Mouse (Mus musculus) A20 (cell line): Measurements from ENCODE around the gene Osbpl9.

Experiments used
- DNase-seq: peaks from one replicate; pipeline ENCODE4 v3.0.0-alpha.2; 2011; ENCODE audit warnings: low read depth, low spot score

Osbpl9 gene

DNA sequence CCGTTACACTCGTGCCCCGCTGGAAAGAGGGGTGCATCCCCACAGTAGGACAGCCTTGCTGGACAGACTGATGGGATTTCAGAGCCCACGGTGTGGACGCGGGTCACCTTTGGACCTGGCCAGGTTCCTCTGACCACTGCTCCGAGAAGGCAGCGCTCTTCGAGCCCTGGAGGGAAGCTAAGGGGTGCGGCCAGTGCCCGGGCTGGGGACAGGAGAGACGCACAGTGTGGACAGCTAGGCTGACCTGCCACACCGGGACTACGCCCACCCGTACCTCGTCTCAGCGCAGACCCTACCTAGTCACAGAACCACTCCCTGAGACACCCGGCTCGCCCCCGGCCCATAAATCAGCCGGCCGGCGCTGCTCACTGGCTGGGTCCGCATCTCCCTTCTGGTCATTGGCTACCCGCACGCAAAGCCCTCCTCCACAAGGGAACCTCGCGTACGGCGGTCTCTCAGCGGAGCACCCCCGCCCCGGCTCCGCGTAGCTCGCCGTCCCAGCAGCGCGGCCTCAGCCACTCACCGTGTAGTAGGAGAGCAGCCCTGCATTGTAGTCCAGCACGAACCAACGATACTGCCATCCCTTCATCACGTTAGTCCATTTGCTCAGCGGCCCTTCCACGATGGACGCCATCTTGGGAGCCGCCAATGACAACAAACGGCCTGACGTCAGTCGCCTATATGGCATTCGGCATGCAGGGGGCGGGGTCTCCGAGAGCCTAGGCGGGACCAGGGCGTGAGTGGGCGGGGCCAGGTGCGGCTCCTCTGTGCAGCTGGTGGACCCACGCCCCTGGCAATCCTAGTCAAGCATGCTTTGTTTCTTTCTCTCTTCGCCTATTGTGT is at the start of gene Osbpl9:
Gene Osbpl9 (minus strand): TSS at position 691 of the 843 bp plus-strand sequence.
- peak; percentile 99 for DNase-seq

DNA sequence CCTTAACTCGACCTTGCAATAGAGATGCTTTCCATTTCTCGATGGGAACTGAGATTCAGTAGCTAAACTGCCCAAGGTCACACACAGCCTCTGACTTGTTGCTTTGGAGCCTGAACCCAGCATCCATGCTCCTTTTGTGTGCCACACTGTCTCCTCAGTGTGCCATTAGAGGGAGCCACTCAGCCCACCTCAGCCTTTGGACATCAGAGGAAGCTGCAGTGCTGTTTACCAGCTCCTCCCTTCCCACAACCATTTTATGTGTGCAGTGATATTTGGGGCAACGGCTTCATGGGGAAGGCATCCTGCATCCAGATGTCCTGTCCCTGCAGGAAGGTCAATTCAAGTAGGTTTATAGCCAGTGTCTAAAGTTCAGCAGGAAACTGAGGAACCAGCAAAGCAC is 49.5 kb upstream of the Osbpl9 start:
- peak; percentile 61 for DNase-seq

DNA sequence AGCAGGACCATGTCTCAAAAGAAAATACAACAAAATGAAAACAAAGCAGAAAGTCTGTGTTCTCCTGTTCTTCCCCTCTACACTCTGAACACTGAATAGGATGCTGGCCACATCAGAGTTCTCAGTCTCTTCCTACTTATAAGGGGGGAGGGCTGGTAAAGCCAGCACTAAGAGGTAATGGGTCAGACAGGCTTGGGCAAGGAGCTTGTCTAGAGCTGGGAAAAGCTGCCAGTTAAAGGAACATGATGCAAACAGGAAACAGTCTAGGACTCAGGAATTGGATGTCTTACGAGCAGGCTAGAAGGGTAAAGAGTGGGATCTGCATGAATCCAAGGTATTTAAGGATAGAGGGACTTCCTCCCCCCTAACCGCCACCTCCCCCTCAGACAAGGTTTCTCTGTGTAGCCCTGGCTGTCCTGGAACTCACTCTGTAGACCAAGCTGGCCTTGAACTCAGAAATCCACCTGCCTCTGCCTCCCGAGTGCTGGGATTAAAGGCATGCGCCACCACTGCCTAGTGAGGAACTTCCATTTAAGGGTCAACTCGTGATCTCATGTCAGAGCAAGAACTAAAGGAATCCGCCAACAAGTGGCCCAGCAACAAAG is 43.0 kb upstream of the Osbpl9 start:
- no peak for DNase-seq

DNA sequence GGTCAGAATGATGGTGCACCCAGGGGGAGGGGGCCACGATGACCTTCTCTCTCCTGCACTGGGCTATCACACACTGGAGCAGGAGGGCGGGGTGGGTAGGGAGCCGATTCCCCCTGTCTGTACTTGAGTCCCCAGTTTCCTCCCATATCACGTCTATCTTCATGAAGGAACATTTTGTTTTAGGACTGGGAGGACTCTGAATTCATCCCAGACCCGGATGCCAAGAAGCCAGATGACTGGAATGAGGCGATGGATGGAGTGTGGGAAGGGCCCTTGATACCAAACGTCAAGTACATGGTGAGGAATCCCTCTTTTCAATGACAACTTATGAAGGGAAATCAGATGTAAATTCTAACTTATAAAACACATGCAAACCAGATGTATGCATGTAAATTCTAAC is 42.4 kb upstream of the Osbpl9 start:
- no peak for DNase-seq

DNA sequence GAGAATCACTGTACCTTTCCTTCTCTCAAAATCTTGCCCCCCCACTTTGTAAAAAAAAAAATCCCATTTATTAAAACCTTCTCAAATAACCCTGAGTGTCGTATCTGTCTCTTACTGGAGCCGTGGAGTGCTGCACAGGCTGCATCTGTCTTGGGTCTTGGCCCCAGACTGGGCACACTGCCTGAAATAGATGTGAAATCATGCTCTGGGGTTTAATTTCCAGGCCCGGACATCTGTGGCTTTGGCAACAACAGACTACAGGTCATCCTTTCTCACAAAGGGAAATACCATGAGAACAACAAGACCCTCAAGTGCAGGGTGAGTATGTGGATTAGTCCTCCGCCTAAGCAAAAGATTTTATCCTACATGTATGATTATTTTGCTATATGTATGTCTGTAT is 39.9 kb upstream of the Osbpl9 start:
- no peak for DNase-seq

DNA sequence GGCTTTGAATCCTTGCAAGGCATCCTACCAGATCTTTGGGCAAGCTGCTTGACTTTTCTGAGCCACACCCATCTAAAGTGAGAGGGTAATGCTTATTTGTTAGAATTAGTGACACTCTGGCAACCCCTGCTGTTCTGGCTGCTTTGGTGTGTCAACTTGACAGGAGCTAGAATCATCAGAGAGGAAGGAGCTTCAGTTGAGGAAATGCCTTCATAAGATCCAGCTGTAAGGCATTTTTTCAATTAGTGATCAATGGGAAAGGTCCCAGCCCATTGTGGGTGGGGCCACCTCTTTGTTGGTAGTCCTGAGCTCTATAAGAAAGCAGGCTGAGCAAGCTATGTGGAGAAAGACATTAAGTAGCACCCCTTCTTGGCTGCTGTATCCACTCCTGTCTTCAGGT is 39.1 kb upstream of the Osbpl9 start:
- no peak for DNase-seq

DNA sequence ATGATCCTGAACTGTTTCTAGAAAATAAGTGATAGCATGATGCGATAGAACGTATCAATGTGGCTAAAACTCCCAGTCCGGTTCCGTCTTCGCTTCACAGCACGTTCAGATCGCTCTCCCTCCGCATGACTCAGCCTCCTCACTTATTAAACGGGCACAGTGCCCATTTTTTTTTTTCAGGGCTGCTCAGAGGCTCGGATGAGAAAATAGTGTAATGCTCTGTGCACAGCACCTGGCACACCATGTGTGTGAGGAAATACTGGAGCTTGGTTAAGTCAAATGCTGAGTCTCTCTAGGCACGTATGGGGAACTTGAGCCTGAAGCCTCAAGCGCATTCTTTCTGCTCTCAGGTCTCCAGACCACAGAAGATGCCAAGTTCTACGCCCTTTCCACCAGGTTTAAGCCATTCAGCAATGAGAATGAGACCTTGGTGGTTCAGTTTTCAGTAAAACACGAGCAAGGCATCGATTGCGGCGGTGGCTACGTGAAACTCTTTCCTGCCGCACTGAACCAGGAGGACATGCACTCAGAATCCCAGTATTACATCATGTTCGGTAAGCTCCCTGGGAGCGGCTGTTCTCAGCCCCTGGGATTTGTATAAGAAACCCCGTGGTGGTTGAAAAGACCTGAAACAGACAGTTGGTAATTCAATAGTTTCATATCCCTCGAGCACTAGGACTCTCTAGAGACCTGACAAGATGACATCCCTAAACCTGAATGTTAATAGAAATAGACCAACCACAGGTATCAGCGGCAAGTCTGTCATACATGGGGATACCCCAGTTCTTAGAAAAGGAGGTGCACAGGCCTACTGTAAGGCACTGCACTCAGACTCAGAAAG is 36.6 kb upstream of the Osbpl9 start:
- DNase-seq, result no peak

DNA sequence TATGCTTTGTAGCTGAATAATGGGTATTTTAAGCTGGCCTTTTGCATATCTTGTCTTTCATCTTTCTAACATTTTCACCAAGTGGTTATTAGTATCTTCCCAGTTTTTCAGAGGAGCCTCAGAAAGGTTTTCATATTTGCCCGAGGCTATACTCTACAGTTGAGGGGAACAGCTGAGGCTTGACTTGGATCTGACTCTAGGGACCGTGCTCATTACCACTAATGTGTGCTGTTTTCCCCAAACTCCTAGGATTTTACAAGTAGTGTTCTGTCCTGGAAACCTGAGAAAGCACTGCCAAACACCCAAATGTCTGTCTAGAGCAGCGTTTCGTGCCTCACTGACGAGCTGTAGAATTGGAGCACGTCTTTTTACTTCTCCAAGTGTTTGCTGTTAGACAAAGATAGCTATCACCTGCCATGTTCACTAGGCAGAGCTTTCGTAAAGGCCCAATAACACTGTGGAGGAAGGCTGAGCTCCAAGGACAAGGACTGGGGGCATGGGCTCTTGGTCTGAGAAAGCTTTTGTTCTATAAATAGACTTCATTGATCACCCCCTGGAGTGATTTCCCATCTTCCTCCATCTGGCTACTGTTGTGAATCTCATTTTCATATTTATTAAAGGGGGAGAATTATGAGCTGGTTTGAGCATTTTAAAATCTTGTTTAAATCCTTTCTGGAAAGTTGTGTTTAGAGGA is 34.3 kb upstream of the Osbpl9 start:
- DNase-seq, result no peak

DNA sequence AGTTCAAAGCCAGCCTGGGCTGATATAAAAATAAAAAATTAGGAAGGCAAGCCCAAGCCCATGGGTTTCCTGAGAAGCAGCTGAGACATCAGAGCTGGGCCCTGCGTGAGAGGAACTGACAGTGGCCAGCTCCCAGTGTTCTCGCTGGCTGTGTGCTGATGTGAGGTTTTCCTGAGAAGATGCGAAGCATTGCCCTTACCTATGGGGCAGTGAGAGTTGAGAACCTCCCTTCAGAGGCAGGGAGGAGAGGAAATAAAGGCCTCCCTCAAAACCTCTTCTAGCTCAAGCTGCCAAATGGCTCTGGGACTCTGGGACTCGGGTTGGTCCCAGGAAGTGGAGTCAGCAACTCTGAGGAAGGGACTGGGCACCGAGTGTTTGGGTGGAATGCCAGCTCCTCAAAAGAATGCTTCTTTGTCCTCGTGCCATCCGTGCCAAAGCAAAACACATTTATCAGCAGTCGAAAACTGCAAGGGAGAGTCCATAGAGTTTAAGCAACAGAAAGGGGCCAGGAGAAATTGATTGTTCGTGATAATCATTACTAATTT is 32.8 kb upstream of the Osbpl9 start:
- no peak for DNase-seq

DNA sequence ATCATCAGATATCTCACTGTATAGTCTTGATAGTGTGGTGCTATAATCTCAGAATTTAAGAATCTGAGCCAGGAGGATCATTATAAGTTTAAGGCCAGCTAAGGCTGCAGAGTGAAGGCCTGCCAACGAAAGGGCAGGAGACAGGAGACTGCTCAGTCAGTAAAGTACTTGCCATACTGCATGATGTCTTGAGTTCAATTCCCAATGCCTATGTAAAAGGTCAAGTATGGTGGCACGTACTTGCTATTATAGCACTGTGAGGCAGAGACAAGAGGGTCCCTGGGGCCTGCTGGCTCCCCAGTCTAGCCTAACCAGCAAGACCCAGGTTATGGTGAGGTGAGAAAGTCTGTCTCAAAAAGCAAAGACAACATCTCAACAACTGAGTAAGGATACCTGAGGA is 32.1 kb upstream of the Osbpl9 start, which contains the start of gene Calr4:
Gene Calr4 (plus strand): TSS at position 301 of the 400 bp plus-strand sequence.
- no peak for DNase-seq

DNA sequence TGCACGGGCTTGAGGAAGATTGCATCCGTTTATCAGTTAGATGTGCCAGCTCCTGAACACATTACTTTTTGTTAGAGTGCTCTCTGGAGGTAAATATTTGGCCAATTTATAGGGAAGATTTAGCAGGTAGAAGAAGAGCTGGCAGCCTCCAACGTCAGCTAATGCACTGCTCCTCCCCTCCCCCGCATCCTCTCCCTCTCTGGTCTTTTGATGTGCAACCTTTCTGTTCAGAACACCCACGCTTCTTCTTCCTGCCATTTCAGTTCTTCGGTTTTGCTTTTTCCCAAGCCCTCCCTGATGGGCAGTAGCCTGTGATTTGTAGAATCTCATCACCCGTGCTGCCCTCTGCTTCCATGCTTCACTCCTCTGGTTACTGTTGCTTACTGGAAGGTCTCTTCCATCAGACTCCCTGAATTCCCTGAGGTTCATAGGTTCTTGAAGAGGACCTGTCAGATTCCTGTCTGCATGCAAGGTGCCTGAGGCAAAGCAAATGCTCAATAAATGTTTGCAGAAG is 27.8 kb upstream of the Osbpl9 start:
- DNase-seq, result no peak

DNA sequence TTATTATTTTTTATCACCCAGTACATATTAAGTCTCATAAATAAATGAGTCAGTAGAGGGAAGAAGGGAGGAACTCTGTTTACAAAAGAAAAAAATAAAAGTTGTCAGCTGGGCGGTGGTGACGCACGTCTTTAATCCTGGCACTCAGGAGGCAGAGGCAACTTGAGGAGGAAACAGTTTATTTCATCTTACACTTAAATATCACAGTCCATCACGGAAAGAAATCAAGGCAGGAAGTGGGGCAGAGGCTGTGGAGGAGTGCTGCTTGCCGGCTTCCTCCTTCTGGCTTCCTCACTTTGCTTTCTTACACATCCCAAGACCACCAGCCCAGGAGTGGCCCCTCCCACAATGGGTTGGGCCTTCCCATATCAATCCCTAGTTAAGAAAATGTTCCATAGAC is 24.0 kb upstream of the Osbpl9 start:
- DNase-seq, result no peak

DNA sequence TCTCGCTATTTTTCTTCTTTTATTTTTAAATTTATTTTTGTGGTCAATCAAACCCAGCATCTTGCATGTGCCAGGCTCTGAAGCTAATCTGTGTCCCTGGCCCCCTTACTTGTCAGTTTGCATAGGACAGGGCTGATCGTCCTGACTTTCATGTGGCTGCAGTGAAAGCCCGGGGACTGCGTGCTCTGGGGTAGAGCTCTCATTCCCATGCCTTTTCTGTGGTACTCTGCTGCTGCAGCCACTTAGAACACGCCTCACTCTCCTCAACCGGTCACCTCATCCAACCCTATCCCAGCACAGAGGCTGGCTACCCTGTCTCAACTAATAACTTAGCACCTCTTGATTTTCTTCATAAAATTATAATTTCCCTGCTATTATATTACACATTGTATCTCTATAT is 23.5 kb upstream of the Osbpl9 start:
- no peak for DNase-seq

DNA sequence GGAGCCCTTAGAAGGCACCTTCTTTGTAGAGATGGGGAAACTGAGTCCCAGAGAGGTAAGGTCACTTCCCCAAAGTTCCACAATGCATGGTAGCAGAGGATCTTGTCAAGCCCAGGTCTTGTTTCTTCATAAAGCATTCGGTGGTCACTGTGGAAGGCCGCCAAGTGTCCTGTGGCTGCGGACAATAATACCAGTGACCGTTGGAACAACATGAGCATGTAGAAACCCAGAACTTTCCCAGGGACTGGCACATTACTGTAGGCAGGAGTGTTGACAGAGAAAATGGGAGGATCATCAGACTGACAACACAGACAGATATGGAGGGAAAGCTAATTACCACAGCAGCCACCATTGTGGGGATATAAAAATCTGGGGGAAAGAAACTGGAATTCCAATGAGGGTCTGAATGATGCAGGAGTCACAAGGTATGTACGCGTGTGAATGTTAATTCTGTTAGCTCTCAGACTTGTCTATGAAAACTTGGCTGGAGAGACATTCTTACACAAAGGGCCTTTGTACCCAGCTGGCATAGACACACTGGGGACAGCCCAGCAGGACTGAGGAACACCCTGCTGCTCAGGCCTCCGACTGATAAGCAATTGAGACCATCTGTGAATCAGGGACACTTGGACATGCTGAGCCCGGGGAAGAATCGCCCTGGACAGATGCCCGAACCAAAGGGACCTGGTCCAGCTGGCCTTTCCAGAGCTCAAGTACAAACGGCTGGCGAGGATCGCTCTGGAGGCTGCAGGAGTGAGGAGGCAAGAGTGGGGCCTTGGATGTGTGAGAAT is 22.9 kb upstream of the Osbpl9 start:
- DNase-seq, result no peak

DNA sequence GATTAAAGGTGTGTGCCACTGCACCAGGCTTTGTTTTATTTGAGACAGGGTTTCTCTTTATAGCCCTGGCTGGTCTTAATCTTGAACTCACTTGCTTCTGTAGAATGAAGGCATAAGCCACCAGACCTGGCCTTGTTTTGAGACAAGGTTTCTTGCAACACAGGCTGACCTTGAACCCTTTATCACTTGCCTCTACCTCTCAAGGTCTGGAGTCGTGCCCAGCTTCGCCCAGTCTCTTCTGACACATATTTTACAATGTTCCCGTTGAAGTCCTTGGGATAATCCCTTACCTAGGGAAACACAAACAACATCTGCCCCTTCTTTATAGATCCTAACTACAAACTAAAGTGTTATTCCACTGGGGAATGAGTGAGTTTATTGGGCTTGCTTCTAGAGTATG is 19.9 kb upstream of the Osbpl9 start:
- DNase-seq, result no peak

DNA sequence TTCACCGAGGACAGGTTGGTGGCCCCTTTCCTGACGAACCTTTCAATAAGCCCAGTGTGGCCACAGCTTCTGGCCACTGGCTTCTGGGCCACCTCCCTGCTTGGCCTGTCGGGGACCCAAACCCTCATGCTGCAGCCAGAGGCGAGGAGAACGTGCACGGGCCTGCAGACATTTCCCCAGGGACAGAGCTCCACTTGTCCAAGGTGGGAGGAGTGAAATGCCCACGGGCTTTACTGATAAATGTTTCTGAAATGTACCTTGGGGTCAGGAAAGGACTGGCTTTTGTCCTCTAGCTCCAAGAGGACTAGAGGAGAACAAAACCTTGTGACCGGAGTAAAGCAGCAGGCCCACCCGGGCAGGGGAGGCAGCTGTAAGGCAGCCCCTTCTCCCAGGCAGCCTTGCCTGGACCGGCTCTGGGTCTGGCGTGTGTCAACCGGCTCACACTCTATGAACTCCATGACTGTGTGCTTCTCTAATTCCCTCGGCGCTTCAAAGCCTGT is 18.4 kb upstream of the Osbpl9 start:
- DNase-seq, result no peak

DNA sequence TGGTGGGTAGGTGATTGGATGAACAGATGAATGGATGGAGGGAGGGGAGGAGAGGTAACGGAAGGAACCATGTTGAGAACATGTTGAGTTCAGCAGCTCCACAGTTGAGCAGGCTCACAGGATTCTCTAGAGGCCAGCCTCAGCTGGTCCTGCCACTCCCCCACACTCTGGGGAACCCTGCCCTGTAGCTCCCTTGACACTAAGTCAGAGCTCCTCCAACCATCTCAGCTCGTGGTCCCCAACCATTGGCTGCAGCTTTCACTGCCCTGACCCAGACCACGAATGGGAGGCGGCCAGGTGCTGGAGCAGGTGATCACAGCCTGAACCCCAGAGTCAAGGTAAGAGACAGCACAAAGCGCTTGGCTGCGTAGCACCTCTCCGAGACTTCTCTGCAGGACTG is 15.9 kb upstream of the Osbpl9 start:
- DNase-seq, result no peak

DNA sequence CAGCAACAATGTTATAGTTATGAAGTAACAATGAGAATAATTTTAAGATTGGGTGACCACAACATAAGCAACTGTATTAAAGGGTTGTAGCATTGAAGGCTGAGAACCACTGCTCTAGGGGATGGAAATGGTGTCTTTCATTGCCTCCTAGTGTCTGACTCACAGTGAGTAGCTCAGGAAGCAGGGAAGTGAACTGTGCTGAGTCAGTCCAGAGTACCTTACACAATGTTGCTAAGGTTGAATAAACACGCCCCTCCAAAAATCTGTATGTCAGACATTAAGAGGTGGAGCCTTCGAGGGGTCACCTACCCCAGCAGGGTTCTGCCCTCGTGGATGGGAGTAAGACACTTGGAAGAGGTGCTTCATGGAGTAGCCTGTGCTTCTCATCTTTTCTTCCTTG is 11.9 kb upstream of the Osbpl9 start:
- no peak for DNase-seq

DNA sequence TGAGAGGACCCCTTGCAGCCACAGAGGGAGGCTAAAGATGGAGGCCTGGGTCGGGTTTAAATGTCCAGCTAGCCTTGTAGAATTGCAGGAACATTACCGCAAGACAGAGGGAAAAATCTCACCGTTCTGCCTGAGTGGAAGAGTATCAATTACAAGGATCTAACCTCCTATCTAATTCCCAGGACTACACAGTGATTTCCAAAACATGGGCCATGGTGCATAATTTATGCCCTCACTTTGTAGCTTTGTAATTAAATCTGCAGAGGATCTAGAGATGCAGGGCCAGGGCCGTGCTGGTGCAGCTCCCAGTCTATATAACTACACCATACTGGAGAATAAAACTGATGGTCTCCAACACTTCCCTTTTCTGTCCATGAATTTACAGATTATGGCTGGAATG is 8.8 kb upstream of the Osbpl9 start:
- DNase-seq, result no peak

DNA sequence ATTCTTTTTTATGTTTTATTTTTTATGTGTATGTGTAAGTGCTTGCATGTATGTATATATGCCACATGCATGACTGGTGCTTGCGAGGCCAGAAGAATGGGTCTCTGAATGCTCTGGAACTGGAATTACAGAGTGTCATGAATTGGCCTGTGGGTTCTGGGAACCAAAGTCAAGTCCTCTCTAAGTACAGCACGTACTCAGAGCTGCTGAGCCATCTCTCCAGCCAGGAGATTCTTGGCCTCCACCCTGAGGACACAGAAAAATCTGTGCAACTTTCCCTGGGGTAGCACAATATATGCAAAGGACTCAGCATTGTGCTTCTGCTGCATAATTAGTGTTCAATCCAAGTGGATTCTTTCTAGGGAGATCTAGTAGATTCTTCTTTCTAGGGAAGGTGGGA is 8.2 kb upstream of the Osbpl9 start:
- no peak for DNase-seq
